Mouse (Mus musculus) brain, embryonic 14.5 days (tissue): Measurements from ENCODE around the gene Irf4.

Source experiments
- CTCF ChIP-seq: fragments of 200-500 bp; IDR thresholded peaks from 2 replicates; pipeline ENCODE4 v1.5.1; 2012; ENCODE audit warnings: inconsistent platforms, mild to moderate bottlenecking, moderate library complexity, borderline replicate concordance; ENCODE audit not compliant: insufficient read depth, insufficient read length; ENCODE audit errors: extremely low read depth
- POLR2A ChIP-seq: fragments of 200-500 bp; IDR thresholded peaks from 2 replicates; pipeline ENCODE4 v1.6.1; 2012; ENCODE audit warnings: mild to moderate bottlenecking, inconsistent platforms, borderline replicate concordance; ENCODE audit not compliant: poor library complexity, insufficient read depth, insufficient read length, severe bottlenecking; ENCODE audit errors: extremely low read depth

DNA sequence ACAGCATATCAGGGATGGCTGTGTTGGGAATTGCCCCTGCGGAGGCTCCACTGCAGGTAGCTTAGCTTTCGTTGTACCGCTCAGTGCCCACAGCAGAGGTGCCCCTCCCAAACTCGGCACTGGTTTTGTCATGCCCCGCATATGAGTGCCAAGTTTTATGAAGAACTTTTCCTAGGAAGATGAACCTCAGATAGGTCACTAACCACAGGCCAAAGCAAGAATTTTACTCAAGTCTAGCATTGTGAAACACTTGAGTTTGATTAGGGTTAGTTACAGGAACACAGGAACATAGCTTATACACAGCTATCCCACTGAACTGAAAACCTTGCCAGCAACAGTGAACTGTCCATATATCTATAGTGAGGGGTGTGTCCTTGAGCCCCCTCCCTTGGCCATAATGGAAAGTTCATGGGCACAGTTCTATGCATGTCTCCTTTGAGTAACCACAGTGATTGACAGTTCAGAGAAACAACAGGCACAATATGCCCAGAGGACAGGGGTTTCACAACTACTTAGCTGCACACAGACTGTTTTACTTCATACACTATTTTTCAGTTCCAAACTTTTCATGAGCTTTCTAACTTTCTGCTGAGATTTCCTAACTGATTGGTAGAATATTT lies 53.4 kb downstream of the Irf4 start:
- TF ChIP-seq CTCF: no peak
- no peak for TF ChIP-seq POLR2A
